Mouse (Mus musculus): Measurements from ENCODE around the gene Wdr73. TPM values are rescaled to one million over a fixed set of nuclear protein-coding genes. Genes with fewer than 3 reads are reported as not detected.
A peak's percentile ranks its signal among the peaks of the same experiment; 100 is the strongest.

The Wdr73 gene
- polyA plus RNA-seq, 1 experiment from 2014 or later = 41.4 TPM

DNA sequence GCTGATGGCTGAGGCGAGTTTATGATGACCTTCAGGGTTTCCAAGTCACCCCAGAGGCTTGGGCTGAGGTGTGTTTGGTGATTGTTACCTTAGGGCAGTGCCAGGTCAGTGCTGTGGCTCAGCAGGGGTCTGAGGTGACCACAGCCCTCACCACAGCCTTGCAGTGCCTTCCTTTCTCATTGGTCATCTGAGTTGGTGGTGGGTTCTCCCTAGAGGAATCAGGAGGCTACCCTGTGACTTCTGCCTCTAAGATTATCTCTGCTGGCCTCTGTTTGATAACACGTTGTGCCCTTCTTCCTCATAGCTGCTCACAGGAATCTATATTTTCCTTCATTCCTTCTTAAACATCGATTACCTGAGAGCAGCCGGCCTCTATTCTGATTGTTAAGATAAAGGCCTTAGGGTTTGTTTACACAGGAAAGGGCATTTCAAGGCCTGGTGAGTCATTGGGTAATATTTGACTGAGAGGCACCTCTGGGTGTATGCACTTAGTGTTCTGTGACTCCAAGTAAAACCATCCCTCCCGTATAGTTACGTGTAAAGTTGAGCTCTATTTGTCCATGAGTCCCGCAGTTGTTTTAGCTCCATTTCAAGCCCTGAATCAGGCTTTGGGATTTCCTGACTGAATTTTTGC is 34.4 kb downstream of the Wdr73 start:
- WGBS = 90% methylated on average over 7 of the region's 7 CpGs
- no peak overlapping the region for H3K27ac ChIP-seq (ENCODE audit: low read depth, low read length)
- H3K9me3 ChIP-seq (ENCODE audit: control insufficient read depth, low read length) = no peaks in the 10 kb centered on the region
- H3K4me1 ChIP-seq (replicated peaks; ENCODE audit: control insufficient read depth, insufficient read depth, low read length) = no peaks in the 10 kb centered on the region
- no peak overlapping the region for H3K4me2 ChIP-seq (replicated peaks; ENCODE audit: low read depth, low read length)
- ATAC-seq (ENCODE audit: low FRiP score) = no peak
- no peak overlapping the region for H3K9ac ChIP-seq (ENCODE audit: low read depth, low read length)
- H3K36me3 ChIP-seq (ENCODE audit: control insufficient read depth, insufficient read depth, low read length) = 0 out of 2 replicates have a peak, but pooled peaks cover 7% of the 10 kb centered on the region
- DNase-seq (ENCODE audit: low spot score) = no peak
- no peak overlapping the region for H3K4me3 ChIP-seq (ENCODE audit: low read depth, low read length)
- no peaks in the 10 kb centered on the region for H3K27me3 ChIP-seq (ENCODE audit: control insufficient read depth, insufficient read depth, low read length)

DNA sequence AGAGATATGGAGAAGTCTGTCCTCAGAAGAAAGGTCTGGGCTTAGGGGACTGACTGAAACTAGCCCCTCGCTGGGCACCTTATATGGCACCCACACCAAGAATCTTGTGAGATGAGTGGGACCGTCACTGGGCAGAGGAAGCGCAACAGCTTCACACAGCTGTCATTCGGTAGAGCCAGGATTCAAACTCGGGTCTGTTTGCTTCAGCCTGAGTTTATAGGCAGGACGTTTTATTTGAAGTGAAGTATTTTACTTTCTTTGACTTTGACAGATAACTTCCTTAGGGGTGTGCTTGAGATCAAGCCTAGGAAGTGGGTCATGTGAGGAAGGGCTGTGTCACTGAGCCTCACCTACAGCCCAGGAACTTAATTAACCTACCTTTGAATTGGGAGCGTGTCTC is 35.5 kb downstream of the Wdr73 start:
- ATAC-seq (ENCODE audit: low FRiP score) (no peak), DNase-seq (ENCODE audit: low spot score) (no peak)
- WGBS = 95% methylated on average over 7 of the region's 7 CpGs
- Histone ChIP-seq H3K9me3 (ENCODE audit: control insufficient read depth, low read length) (no peaks in the 10 kb centered on the region), H3K36me3 (ENCODE audit: control insufficient read depth, insufficient read depth, low read length) (0 out of 2 replicates have a peak, but pooled peaks cover 7% of the 10 kb centered on the region), H3K4me3 (ENCODE audit: low read depth, low read length) (no peak overlapping the region), H3K4me1 (replicated peaks; ENCODE audit: control insufficient read depth, insufficient read depth, low read length) (no peaks in the 10 kb centered on the region), H3K9ac (ENCODE audit: low read depth, low read length) (no peak overlapping the region), H3K4me2 (replicated peaks; ENCODE audit: low read depth, low read length) (no peak overlapping the region), H3K27me3 (ENCODE audit: control insufficient read depth, insufficient read depth, low read length) (no peaks in the 10 kb centered on the region), H3K27ac (ENCODE audit: low read depth, low read length) (no peak overlapping the region)

DNA sequence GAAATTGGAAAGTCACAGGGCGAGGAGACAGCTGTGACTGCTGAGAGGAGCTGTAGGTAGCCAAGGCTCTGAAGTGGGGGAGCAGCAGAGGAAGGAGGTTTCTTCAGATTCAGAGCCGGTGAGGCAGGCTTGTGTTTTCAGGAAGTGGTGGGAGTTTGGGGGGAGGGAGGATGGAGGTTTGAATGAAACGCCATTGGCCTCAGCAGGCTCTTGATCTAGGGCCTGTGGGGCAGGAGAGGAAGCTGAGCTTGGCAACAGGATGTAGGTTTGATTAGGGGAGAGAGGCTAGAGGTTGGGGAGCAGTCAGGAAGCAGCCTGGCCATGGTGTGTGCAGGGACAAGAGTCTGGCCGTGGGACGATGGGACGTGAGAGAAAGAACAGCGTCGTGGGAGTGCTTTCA is 36.2 kb downstream of the Wdr73 start:
- 0 out of 2 replicates have a peak, but pooled peaks cover 4% of the 10 kb centered on the region for H3K36me3 ChIP-seq (ENCODE audit: control insufficient read depth, insufficient read depth, low read length)
- DNase-seq (ENCODE audit: low spot score) (no peak), ATAC-seq (ENCODE audit: low FRiP score) (no peak)
- H3K27ac ChIP-seq (ENCODE audit: low read depth, low read length) = no peak overlapping the region
- H3K4me1 ChIP-seq (replicated peaks; ENCODE audit: control insufficient read depth, insufficient read depth, low read length) = no peaks in the 10 kb centered on the region
- H3K27me3 ChIP-seq (ENCODE audit: control insufficient read depth, insufficient read depth, low read length) = no peaks in the 10 kb centered on the region
- no peaks in the 10 kb centered on the region for H3K9me3 ChIP-seq (ENCODE audit: control insufficient read depth, low read length)
- 87% methylated on average over 8 of the region's 8 CpGs for WGBS
- no peak overlapping the region for H3K9ac ChIP-seq (ENCODE audit: low read depth, low read length)
- H3K4me2 ChIP-seq (replicated peaks; ENCODE audit: low read depth, low read length) = no peak overlapping the region
- no peak overlapping the region for H3K4me3 ChIP-seq (ENCODE audit: low read depth, low read length)

DNA sequence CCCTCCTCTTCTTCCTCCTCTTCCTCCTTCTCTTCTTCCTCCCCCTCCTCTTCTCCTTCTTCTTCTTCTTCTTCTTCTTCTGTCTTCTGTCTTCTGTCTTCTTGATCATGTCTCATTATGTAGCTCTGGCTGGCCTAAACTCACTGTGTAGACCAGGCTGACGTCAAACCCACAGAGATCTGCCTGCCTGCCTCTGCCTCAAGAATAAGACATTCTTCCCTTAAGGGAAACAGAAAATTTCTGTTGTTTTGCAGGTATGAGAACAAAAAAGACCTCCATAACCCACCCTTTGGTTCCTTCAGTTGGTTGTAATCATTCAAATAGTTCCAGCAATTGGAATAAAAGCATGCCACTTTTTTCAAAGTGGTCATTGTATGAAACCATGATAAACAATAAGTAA is 36.9 kb downstream of the Wdr73 start:
- Histone ChIP-seq H3K4me2 (replicated peaks; ENCODE audit: low read depth, low read length) (no peak overlapping the region), H3K9ac (ENCODE audit: low read depth, low read length) (no peak overlapping the region), H3K9me3 (ENCODE audit: control insufficient read depth, low read length) (no peaks in the 10 kb centered on the region), H3K36me3 (ENCODE audit: control insufficient read depth, insufficient read depth, low read length) (0 out of 2 replicates have a peak, but pooled peaks cover 4% of the 10 kb centered on the region), H3K4me1 (replicated peaks; ENCODE audit: control insufficient read depth, insufficient read depth, low read length) (no peaks in the 10 kb centered on the region), H3K27me3 (ENCODE audit: control insufficient read depth, insufficient read depth, low read length) (no peaks in the 10 kb centered on the region), H3K4me3 (ENCODE audit: low read depth, low read length) (no peak overlapping the region), H3K27ac (ENCODE audit: low read depth, low read length) (no peak overlapping the region)
- DNase-seq (ENCODE audit: low spot score) = no peak
- ATAC-seq (ENCODE audit: low FRiP score) = no peak
- WGBS = 82% methylated on average over 1 of the region's 1 CpGs

DNA sequence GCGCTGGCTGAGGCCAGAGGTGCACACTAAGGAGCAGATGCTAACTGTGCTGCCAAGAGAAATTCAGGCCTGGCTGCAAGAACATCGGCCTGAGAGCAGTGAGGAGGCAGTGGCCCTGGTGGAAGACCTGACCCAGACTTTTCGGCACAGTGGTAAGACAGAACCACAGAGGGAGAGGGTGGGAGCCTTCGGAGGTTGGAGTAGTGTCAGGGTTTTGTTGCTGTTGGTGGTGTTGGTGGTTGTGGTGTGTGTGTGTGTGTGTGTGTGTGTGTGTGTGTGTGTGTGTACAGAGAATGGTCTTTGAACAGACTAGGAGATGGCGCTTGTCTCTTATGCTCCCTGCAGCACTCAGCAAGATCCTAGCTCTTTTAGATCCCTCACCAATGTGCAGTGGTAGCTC is 37.5 kb downstream of the Wdr73 start:
- Histone ChIP-seq H3K27ac (ENCODE audit: low read depth, low read length) (no peak overlapping the region), H3K4me2 (replicated peaks; ENCODE audit: low read depth, low read length) (0 out of 2 replicates have a peak overlapping the region, but pooled peaks have one; percentile 8), H3K9me3 (ENCODE audit: control insufficient read depth, low read length) (no peaks in the 10 kb centered on the region), H3K4me3 (ENCODE audit: low read depth, low read length) (no peak overlapping the region; the same call in 1 of the 2 replicates), H3K9ac (ENCODE audit: low read depth, low read length) (0 out of 2 replicates have a peak overlapping the region, but pooled peaks have one; percentile 17), H3K36me3 (ENCODE audit: control insufficient read depth, insufficient read depth, low read length) (no peaks in the 10 kb centered on the region), H3K27me3 (ENCODE audit: control insufficient read depth, insufficient read depth, low read length) (no peaks in the 10 kb centered on the region), H3K4me1 (replicated peaks; ENCODE audit: control insufficient read depth, insufficient read depth, low read length) (no peaks in the 10 kb centered on the region)
- ATAC-seq (ENCODE audit: low FRiP score) = no peak
- 86% methylated on average over 5 of the region's 5 CpGs for WGBS
- no peak for DNase-seq (ENCODE audit: low spot score)

DNA sequence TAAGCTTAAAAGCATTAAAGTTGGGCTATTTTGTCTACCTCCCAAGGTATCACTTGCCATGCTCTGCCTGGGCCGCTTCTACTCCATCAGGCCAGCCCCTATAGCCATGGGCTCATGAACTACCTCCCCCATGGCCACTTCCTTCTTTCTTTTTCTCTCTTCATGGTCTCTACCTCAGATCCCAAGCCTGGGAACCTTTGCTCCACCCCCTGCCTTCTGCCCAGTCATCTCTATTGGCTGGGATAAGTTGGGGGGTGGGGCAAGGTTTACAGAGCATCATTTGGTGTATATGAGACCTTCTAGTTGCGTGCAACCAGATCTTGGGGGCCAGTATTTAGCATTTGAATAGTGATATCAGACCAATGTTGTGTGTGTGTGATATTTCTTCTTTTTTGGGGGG is 38.6 kb downstream of the Wdr73 start:
- DNase-seq (ENCODE audit: low spot score) = no peak
- H3K4me3 ChIP-seq (ENCODE audit: low read depth, low read length) = no peak overlapping the region
- H3K27ac ChIP-seq (ENCODE audit: low read depth, low read length) = no peak overlapping the region
- H3K4me2 ChIP-seq (replicated peaks; ENCODE audit: low read depth, low read length) = peak overlapping the region; percentile 21; the same call in 1 of the 2 replicates
- no peaks in the 10 kb centered on the region for H3K36me3 ChIP-seq (ENCODE audit: control insufficient read depth, insufficient read depth, low read length)
- no peak overlapping the region for H3K9ac ChIP-seq (ENCODE audit: low read depth, low read length)
- H3K27me3 ChIP-seq (ENCODE audit: control insufficient read depth, insufficient read depth, low read length) = no peaks in the 10 kb centered on the region
- no peak for ATAC-seq (ENCODE audit: low FRiP score)
- WGBS = 82% methylated on average over 2 of the region's 2 CpGs
- H3K4me1 ChIP-seq (replicated peaks; ENCODE audit: control insufficient read depth, insufficient read depth, low read length) = no peaks in the 10 kb centered on the region
- no peaks in the 10 kb centered on the region for H3K9me3 ChIP-seq (ENCODE audit: control insufficient read depth, low read length)

DNA sequence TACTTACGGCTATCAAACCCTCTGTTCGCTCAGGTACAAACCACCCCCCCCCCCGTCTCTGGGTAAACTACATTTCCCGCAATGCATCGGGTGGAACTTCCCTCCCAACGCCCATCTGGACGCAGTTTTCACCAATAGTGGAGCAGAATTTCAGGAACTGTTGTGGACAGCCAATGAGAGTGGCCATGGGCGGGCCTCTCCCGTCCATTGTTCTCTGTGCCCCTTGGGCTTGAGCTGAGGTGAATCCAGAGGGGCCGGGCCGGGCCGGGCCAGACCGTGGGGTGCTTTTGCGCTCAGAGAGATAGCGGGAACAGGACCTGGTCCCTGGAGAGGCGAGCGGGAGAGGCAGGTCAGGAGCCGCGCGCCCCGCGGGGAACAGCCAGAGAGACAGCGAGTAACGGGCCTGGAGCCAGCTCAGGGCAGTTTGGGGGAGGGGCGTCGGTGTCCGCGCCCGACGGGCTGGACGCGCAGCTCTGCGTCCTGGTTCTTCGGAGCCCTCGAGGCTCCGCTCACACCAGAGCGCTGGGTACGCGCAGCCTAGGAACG is 40.3 kb downstream of the Wdr73 start, which contains the start of gene Zscan2:
Gene Zscan2 (plus strand): TSS at position 192 of the 546 bp plus-strand sequence.
- peak within 1 kb of the TSS; percentile 64 for H3K4me2 ChIP-seq (replicated peaks; ENCODE audit: low read depth, low read length)
- no peaks in the 10 kb centered on the region for H3K9me3 ChIP-seq (ENCODE audit: control insufficient read depth, low read length)
- H3K27ac ChIP-seq (ENCODE audit: low read depth, low read length) = peak within 1 kb of the TSS; percentile 89
- 0% methylated on average over 40 of the region's 40 CpGs for WGBS
- no peaks in the 10 kb centered on the region for H3K4me1 ChIP-seq (replicated peaks; ENCODE audit: control insufficient read depth, insufficient read depth, low read length)
- ATAC-seq (ENCODE audit: low FRiP score) (peak; percentile 98), DNase-seq (ENCODE audit: low spot score) (peak; percentile 91)
- peak within 1 kb of the TSS; percentile 86 for H3K4me3 ChIP-seq (ENCODE audit: low read depth, low read length)
- no peaks in the 10 kb centered on the region for H3K36me3 ChIP-seq (ENCODE audit: control insufficient read depth, insufficient read depth, low read length)
- H3K27me3 ChIP-seq (ENCODE audit: control insufficient read depth, insufficient read depth, low read length) = no peaks in the 10 kb centered on the region
- peak within 1 kb of the TSS; percentile 96 for H3K9ac ChIP-seq (ENCODE audit: low read depth, low read length)

DNA sequence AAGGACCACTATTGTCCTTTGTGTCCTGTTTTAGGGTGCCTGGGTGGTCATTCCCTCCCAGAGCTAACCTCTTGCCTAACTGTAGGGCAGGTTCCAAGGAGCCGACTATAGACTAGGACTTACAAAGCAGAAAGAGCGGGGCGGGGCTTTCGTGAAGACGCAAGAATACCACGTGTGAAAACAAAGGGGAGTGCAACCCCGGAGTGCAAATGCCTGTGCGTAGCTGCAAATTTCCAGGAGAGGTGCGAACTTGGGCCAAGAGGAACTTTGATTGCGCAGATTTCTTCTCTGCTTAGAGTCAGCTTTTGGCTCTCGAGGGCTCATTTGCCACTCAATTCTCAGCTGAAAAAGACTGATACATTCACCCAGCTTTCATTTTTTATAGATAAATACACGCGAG is 40.8 kb downstream of the Wdr73 start:
- Histone ChIP-seq H3K36me3 (ENCODE audit: control insufficient read depth, insufficient read depth, low read length) (no peaks in the 10 kb centered on the region), H3K27me3 (ENCODE audit: control insufficient read depth, insufficient read depth, low read length) (no peaks in the 10 kb centered on the region), H3K9ac (ENCODE audit: low read depth, low read length) (peak overlapping the region; percentile 42; the same call in 1 of the 2 replicates), H3K4me3 (ENCODE audit: low read depth, low read length) (peak overlapping the region; percentile 86), H3K4me1 (replicated peaks; ENCODE audit: control insufficient read depth, insufficient read depth, low read length) (no peaks in the 10 kb centered on the region), H3K4me2 (replicated peaks; ENCODE audit: low read depth, low read length) (peak overlapping the region; percentile 64), H3K27ac (ENCODE audit: low read depth, low read length) (0 out of 2 replicates have a peak overlapping the region, but pooled peaks have one; percentile 89), H3K9me3 (ENCODE audit: control insufficient read depth, low read length) (no peaks in the 10 kb centered on the region)
- peak; percentile 73 for ATAC-seq (ENCODE audit: low FRiP score)
- DNase-seq (ENCODE audit: low spot score) = peak; percentile 83
- WGBS = under 1% methylated on average over 13 of the region's 13 CpGs

DNA sequence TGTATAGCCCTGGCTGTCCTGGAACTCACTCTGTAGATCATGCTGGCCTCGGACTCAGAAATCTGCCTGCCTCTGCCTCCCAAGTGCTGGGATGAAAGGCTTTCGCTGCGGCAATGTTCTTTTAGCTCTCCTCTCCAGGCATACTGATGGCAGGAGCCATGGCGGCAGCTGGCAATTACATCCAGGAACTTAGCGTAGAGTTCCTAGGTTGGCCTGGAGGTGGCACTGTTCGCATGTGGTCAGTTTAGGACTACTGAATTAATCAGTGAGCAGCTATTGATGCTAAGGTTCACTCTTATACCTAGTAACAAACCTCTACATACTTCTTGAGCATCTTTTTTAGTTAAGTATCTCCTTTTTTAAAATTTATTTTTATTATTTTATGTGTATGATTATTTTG is 43.9 kb downstream of the Wdr73 start:
- H3K27me3 ChIP-seq (ENCODE audit: control insufficient read depth, insufficient read depth, low read length) = no peaks in the 10 kb centered on the region
- H3K4me1 ChIP-seq (replicated peaks; ENCODE audit: control insufficient read depth, insufficient read depth, low read length) = no peaks in the 10 kb centered on the region
- ATAC-seq (ENCODE audit: low FRiP score) (no peak), DNase-seq (ENCODE audit: low spot score) (peak; percentile 84)
- H3K36me3 ChIP-seq (ENCODE audit: control insufficient read depth, insufficient read depth, low read length) = no peaks in the 10 kb centered on the region
- H3K9me3 ChIP-seq (ENCODE audit: control insufficient read depth, low read length) = no peaks in the 10 kb centered on the region
- H3K9ac ChIP-seq (ENCODE audit: low read depth, low read length) = no peak overlapping the region
- H3K4me3 ChIP-seq (ENCODE audit: low read depth, low read length) = no peak overlapping the region
- WGBS = 37% methylated on average over 6 of the region's 6 CpGs
- H3K27ac ChIP-seq (ENCODE audit: low read depth, low read length) = no peak overlapping the region
- H3K4me2 ChIP-seq (replicated peaks; ENCODE audit: low read depth, low read length) = no peak overlapping the region
